ENCODE assay signal across 8 mouse cellular contexts in genomic region chr3:129533743-129534530, GRCm38 (mm10). TPM values are rescaled to one million over a fixed set of nuclear protein-coding genes. Genes with fewer than 3 reads are reported as not detected.
DNase-seq lines count a peak whose midpoint lies in the region; ATAC-seq and TF ChIP-seq lines count a peak whose summit lies in the region.

No protein-coding gene starts in this region.

- peak overlapping the region; percentile 77 for H3K4me3 ChIP-seq in embryonic facial prominence, embryonic 15.5 days (replicated peaks)
- peak overlapping the region; percentile 88 for H3K4me3 ChIP-seq in heart, embryonic 12.5 days
- H3K4me3 ChIP-seq in kidney, postnatal 0 days (replicated peaks; ENCODE audit: low read depth, low read length) = peak overlapping the region; percentile 87
- H3K4me3 ChIP-seq in liver, embryonic 12.5 days = peak overlapping the region; percentile 84

- H3K9ac ChIP-seq in embryonic facial prominence, embryonic 15.5 days = peak overlapping the region; percentile 92
- peak overlapping the region; percentile 98 for H3K9ac ChIP-seq in heart, embryonic 12.5 days
- peak overlapping the region; percentile 94 for H3K9ac ChIP-seq in kidney, postnatal 0 days (ENCODE audit: low read depth, low read length)
- H3K9ac ChIP-seq in liver, embryonic 12.5 days = peak overlapping the region; percentile 94

- ATAC-seq in embryonic facial prominence, embryonic 15.5 days (ENCODE audit: insufficient number of reproducible peaks, low FRiP score, low TSS enrichment, low read depth) = peak; percentile 44
- ATAC-seq in heart, embryonic 12.5 days (ENCODE audit: insufficient number of reproducible peaks, low FRiP score) = peak; percentile 49
- ATAC-seq in kidney, postnatal 0 days (replicated peaks; ENCODE audit: low FRiP score, low read depth) = peak; percentile 52
- ATAC-seq in liver, embryonic 12.5 days = peak; percentile 40

- under 1% methylated on average over 69 of the region's 74 CpGs for WGBS in embryonic facial prominence, embryonic 15.5 days
- WGBS in heart, embryonic 12.5 days = under 1% methylated on average over 71 of the region's 74 CpGs
- WGBS in kidney, postnatal 0 days = under 1% methylated on average over 67 of the region's 74 CpGs
- WGBS in liver, embryonic 12.5 days (ENCODE audit: insufficient replicate concordance) = 0% methylated on average over 66 of the region's 74 CpGs

- H3K36me3 ChIP-seq in embryonic facial prominence, embryonic 15.5 days = no peaks in the 10 kb centered on the region
- H3K36me3 ChIP-seq in heart, embryonic 12.5 days = no peaks in the 10 kb centered on the region
- H3K36me3 ChIP-seq in kidney, postnatal 0 days (ENCODE audit: insufficient read depth, low read length) = no peaks in the 10 kb centered on the region
- peaks cover 9% of the 10 kb centered on the region; the same call in 1 of the 2 replicates for H3K36me3 ChIP-seq in liver, embryonic 12.5 days
- no peaks in the 10 kb centered on the region for H3K36me3 ChIP-seq in splenic B cell, adult 2 months (ENCODE audit: control insufficient read depth, insufficient read depth, low read length, poor library complexity, severe bottlenecking)

- no peak for TF ChIP-seq CTCF in kidney, postnatal 0 days (IDR thresholded peaks at IDR 0.05; ENCODE audit: low read depth)

- H3K4me2 ChIP-seq in embryonic facial prominence, embryonic 15.5 days (replicated peaks) = peak overlapping the region; percentile 80
- H3K4me2 ChIP-seq in heart, embryonic 12.5 days = peak overlapping the region; percentile 90
- peak overlapping the region; percentile 87 for H3K4me2 ChIP-seq in kidney, postnatal 0 days (ENCODE audit: low read length)
- H3K4me2 ChIP-seq in liver, embryonic 12.5 days = peak overlapping the region; percentile 93

- H3K9me3 ChIP-seq in embryonic facial prominence, embryonic 15.5 days (replicated peaks) = no peaks in the 10 kb centered on the region
- H3K9me3 ChIP-seq in heart, embryonic 12.5 days (replicated peaks) = no peaks in the 10 kb centered on the region
- H3K9me3 ChIP-seq in kidney, postnatal 0 days (replicated peaks; ENCODE audit: low read length) = no peaks in the 10 kb centered on the region
- H3K9me3 ChIP-seq in liver, embryonic 12.5 days (replicated peaks) = no peaks in the 10 kb centered on the region

- peak; percentile 64 to 72 for DNase-seq in B cell, adult 2 months
- DNase-seq in adrenal gland, postnatal 4 days (ENCODE audit: low spot score in 2 of 2) = peak; percentile 27 to 60
- DNase-seq in kidney, postnatal 0 days (ENCODE audit: low spot score) = peak; percentile 78
- DNase-seq in naive thymus-derived CD4-positive, alpha-beta T cell, adult 2 months (ENCODE audit: low read depth) = peak; percentile 72
- peak; percentile 50 for DNase-seq in splenic B cell, adult 2 months (ENCODE audit: low read depth, low spot score)

- peak overlapping the region; percentile 96 for H3K27ac ChIP-seq in embryonic facial prominence, embryonic 15.5 days (replicated peaks)
- H3K27ac ChIP-seq in heart, embryonic 12.5 days (ENCODE audit: poor library complexity, severe bottlenecking) = peak overlapping the region; percentile 96
- H3K27ac ChIP-seq in kidney, postnatal 0 days = peak overlapping the region; percentile 96
- H3K27ac ChIP-seq in liver, embryonic 12.5 days = peak overlapping the region; percentile 89

- H3K27me3 ChIP-seq in embryonic facial prominence, embryonic 15.5 days = no peaks in the 10 kb centered on the region
- no peaks in the 10 kb centered on the region for H3K27me3 ChIP-seq in heart, embryonic 12.5 days (replicated peaks)
- no peaks in the 10 kb centered on the region for H3K27me3 ChIP-seq in kidney, postnatal 0 days (ENCODE audit: insufficient read depth, low read length)
- H3K27me3 ChIP-seq in liver, embryonic 12.5 days (replicated peaks) = no peaks in the 10 kb centered on the region
- no peaks in the 10 kb centered on the region for H3K27me3 ChIP-seq in splenic B cell, adult 2 months (ENCODE audit: control insufficient read depth, insufficient read depth, low read length, poor library complexity, severe bottlenecking)

- H3K4me1 ChIP-seq in embryonic facial prominence, embryonic 15.5 days = peaks cover 42% of the 10 kb centered on the region
- peaks cover 25% of the 10 kb centered on the region for H3K4me1 ChIP-seq in heart, embryonic 12.5 days (replicated peaks)
- peaks cover 20% of the 10 kb centered on the region for H3K4me1 ChIP-seq in kidney, postnatal 0 days (replicated peaks; ENCODE audit: insufficient read depth, low read length)
- H3K4me1 ChIP-seq in liver, embryonic 12.5 days = peaks cover 36% of the 10 kb centered on the region

RNA-seq across cellular contexts. Expression of gene Elovl6, which starts 1.8 kb away (rescaled TPM):
- 10 to 100 TPM; 19.4 to 24.2 TPM for total RNA-seq in adrenal gland, postnatal 4 days (2021)
- polyA plus RNA-seq in embryonic facial prominence, embryonic 15.5 days (2015; fragmentation: Nextera tagmentation; extraction: Ambion mirVana) = 34.2 and 34.6 TPM in 2 replicates
- 18.5 and 20.2 TPM in 2 replicates for polyA plus RNA-seq in heart, embryonic 12.5 days (2016; fragmentation: Nextera tagmentation; extraction: Ambion mirVana)
- 34.2 and 37.0 TPM in 2 replicates for polyA plus RNA-seq in kidney, postnatal 0 days (2015; fragmentation: Nextera tagmentation; extraction: Ambion mirVana)
- polyA plus RNA-seq in liver, embryonic 12.5 days (2016; fragmentation: Nextera tagmentation; extraction: Ambion mirVana) = 14.3 and 14.8 TPM in 2 replicates

Comparison
In these comparisons a context has a peak if more than half of its experiments do, and no peak if none do; other contexts are left out.
1. Peak in every context shown above with its lines: DNase-seq, ATAC-seq, H3K4me3 ChIP-seq and H3K27ac ChIP-seq.